Comparison of ENCODE assay signal across 8 mouse cellular contexts in genomic region chr4:155580420-155580819, GRCm38 (mm10). TPM values are rescaled to one million over a fixed set of nuclear protein-coding genes. Genes with fewer than 3 reads are reported as not detected.
DNase-seq lines count a peak whose midpoint lies in the region; ATAC-seq and TF ChIP-seq lines count a peak whose summit lies in the region.

No protein-coding gene starts in this region.

- DNase-seq in adrenal gland, postnatal 14 days = peak; percentile 73
- DNase-seq in adrenal gland, adult 2 months = no peak
- DNase-seq in layer of hippocampus, adult 2 months (ENCODE audit: low spot score in 2 of 2) = peak in 1 of 2 experiments; percentile 72
- DNase-seq in layer of hippocampus, adult 9-11 months = no peak
- peak; percentile 66 to 73 for DNase-seq in adrenal gland, postnatal 36 days
- peak; percentile 76 for DNase-seq in lung, embryonic 14.5 days
- DNase-seq in thymus, postnatal 10 days (ENCODE audit: low spot score in 2 of 2) = peak; percentile 16 to 47

- H3K27me3 ChIP-seq in lung, embryonic 14.5 days (ENCODE audit: insufficient read depth, low read length) = no peaks in the 10 kb centered on the region

- no peak overlapping the region for H3K4me2 ChIP-seq in lung, embryonic 14.5 days

- TF ChIP-seq CTCF in layer of hippocampus, adult 2 months (conservative IDR thresholded peaks at IDR 0.05) = peak; percentile 94
- peak; percentile 83 for TF ChIP-seq CTCF in lung, embryonic 14.5 days (IDR thresholded peaks at IDR 0.05; ENCODE audit: low read depth)

- ATAC-seq in granulocyte monocyte progenitor cell, adult 5-6 weeks (replicated peaks; ENCODE audit: poor library complexity, severe bottlenecking) = peak; percentile 55
- ATAC-seq in lung, embryonic 14.5 days (ENCODE audit: insufficient read depth) = no peak

- no peak overlapping the region for H3K9ac ChIP-seq in lung, embryonic 14.5 days

- H3K4me1 ChIP-seq in lung, embryonic 14.5 days (ENCODE audit: insufficient read depth) = no peaks in the 10 kb centered on the region

- H3K4me3 ChIP-seq in layer of hippocampus, adult 2 months = no peak overlapping the region
- H3K4me3 ChIP-seq in lung, embryonic 14.5 days (ENCODE audit: low read depth, low read length) = no peak overlapping the region

- H3K9me3 ChIP-seq in lung, embryonic 14.5 days (ENCODE audit: low read depth, low read length) = no peaks in the 10 kb centered on the region

- no peak overlapping the region for H3K27ac ChIP-seq in layer of hippocampus, adult 2 months
- no peak overlapping the region for H3K27ac ChIP-seq in lung, embryonic 14.5 days (ENCODE audit: low read depth)

- WGBS in lung, embryonic 14.5 days = 42% methylated on average over 1 of the region's 1 CpGs

- peaks cover 71% of the 10 kb centered on the region for H3K36me3 ChIP-seq in lung, embryonic 14.5 days (ENCODE audit: insufficient read depth)

RNA-seq across cellular contexts. Expression of gene Nadk, which starts 18.2 kb away (rescaled TPM):
- total RNA-seq in adrenal gland, postnatal 14 days (2021) = 206 and 214 TPM in 2 replicates
- total RNA-seq in adrenal gland, adult 2 months (2021) = 100 to 1,000 TPM; 184 to 322 TPM
- 297 and 390 TPM in 2 replicates for polyA plus RNA-seq in adrenal gland, adult 2 months (2012; rRNA removed)
- total RNA-seq in layer of hippocampus, adult 2 months (2021) = 10 to 100 TPM; 61.2 to 63.5 TPM
- 100 to 1,000 TPM; 175 to 310 TPM for total RNA-seq in adrenal gland, postnatal 36 days (2021)
- 70.8 and 90.6 TPM in 2 replicates for total RNA-seq in granulocyte monocyte progenitor cell, adult 5-6 weeks (2014; fragmentation: Nextera tagmentation)
- 74.1 and 76.1 TPM in 2 replicates for total RNA-seq in granulocyte monocyte progenitor cell, adult 5-6 weeks (2017)
- 85.0 and 90.5 TPM in 2 replicates for polyA plus RNA-seq in lung, embryonic 14.5 days (2014; fragmentation: Nextera tagmentation; extraction: Ambion mirVana)

RNA-seq across cellular contexts. Expression of gene Slc35e2, which starts 20.8 kb away (rescaled TPM):
- 25.8 and 30.1 TPM in 2 replicates for total RNA-seq in adrenal gland, postnatal 14 days (2021)
- 10 to 100 TPM; 33.6 to 35.9 TPM for total RNA-seq in adrenal gland, adult 2 months (2021)
- 17.5 and 29.6 TPM in 2 replicates for polyA plus RNA-seq in adrenal gland, adult 2 months (2012; rRNA removed)
- total RNA-seq in layer of hippocampus, adult 2 months (2021) = 10 to 100 TPM; 39.7 to 40.3 TPM
- total RNA-seq in adrenal gland, postnatal 36 days (2021) = 10 to 100 TPM; 34.0 to 43.3 TPM
- 10.4 and 16.8 TPM in 2 replicates for total RNA-seq in granulocyte monocyte progenitor cell, adult 5-6 weeks (2014; fragmentation: Nextera tagmentation)
- 6.9 and 10.3 TPM in 2 replicates for total RNA-seq in granulocyte monocyte progenitor cell, adult 5-6 weeks (2017)
- 9.5 and 9.7 TPM in 2 replicates for polyA plus RNA-seq in lung, embryonic 14.5 days (2014; fragmentation: Nextera tagmentation; extraction: Ambion mirVana)

RNA-seq across cellular contexts. Expression of gene Cdk11b, which starts 44.2 kb away (rescaled TPM):
- 56.4 and 59.3 TPM in 2 replicates for total RNA-seq in adrenal gland, postnatal 14 days (2021)
- total RNA-seq in adrenal gland, adult 2 months (2021) = 10 to 100 TPM; 41.6 to 46.7 TPM
- polyA plus RNA-seq in adrenal gland, adult 2 months (2012; rRNA removed) = 11.9 and 18.9 TPM in 2 replicates
- total RNA-seq in layer of hippocampus, adult 2 months (2021) = 10 to 100 TPM; 43.6 to 48.8 TPM
- 10 to 100 TPM; 42.5 to 52.6 TPM for total RNA-seq in adrenal gland, postnatal 36 days (2021)
- total RNA-seq in granulocyte monocyte progenitor cell, adult 5-6 weeks (2014; fragmentation: Nextera tagmentation) = 53.9 and 57.8 TPM in 2 replicates
- total RNA-seq in granulocyte monocyte progenitor cell, adult 5-6 weeks (2017) = 42.1 and 44.8 TPM in 2 replicates
- polyA plus RNA-seq in lung, embryonic 14.5 days (2014; fragmentation: Nextera tagmentation; extraction: Ambion mirVana) = 56.3 and 58.7 TPM in 2 replicates

Comparison
In these comparisons a context has a peak if more than half of its experiments do, and no peak if none do; other contexts are left out.
1. DNase-seq: peak in adrenal gland, postnatal 14 days (single experiment), adrenal gland, postnatal 36 days (2 of 2), lung, embryonic 14.5 days (single experiment) and thymus, postnatal 10 days (2 of 2); none in adrenal gland, adult 2 months (single experiment) and layer of hippocampus, adult 9-11 months (single experiment).